Mouse (Mus musculus) right cerebral cortex, postnatal 14 days (tissue): ENCODE measurements around the gene Clasp2.
"Not testable (repeated sequence)": the region's sequence is repeated elsewhere in the genome, so short reads cannot be mapped to it uniquely, and the experiment has no call there.

Experiments used
- DNase-seq: peaks from one replicate; pipeline ENCODE4 v3.0.0; 2022

The Clasp2 gene

DNA sequence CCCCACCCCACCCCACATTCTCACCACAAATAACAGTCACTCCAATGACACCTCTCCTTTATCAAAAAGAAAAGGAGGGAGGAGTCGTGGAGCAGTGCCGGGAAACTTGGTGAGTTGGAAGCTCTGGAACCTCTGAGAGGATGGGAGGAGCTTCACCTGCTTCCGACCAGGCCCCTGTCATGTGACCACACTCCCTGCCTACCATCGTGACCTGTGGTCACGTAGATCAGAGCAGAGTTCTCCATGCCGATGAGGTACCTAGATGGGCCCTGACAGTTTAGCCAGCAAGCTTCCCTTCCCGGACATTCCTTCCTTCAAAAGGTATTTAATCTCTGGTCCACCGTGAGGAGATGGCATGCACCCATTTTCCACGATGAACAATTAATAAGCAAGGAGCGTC is 17.2 kb downstream of the Clasp2 start:
- no peak for DNase-seq

DNA sequence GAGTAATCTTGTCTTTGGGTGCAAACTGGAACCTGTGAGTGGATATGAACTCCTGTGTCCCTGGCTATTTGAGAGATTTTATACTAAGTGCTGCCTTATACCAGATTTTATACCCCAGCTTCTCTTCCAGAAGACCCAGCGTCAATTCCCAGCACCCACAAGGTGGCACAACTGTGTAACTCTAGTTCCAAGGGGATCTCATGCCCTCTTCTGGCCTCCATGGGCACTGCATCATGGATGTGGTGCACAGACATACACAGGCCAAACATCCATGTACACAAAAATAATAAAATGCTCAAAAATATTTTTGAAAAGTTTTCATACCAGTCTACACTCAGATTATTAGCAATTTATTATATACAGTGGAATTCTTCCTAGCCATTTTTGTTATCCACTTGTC is 18.4 kb downstream of the Clasp2 start:
- DNase-seq = no peak

DNA sequence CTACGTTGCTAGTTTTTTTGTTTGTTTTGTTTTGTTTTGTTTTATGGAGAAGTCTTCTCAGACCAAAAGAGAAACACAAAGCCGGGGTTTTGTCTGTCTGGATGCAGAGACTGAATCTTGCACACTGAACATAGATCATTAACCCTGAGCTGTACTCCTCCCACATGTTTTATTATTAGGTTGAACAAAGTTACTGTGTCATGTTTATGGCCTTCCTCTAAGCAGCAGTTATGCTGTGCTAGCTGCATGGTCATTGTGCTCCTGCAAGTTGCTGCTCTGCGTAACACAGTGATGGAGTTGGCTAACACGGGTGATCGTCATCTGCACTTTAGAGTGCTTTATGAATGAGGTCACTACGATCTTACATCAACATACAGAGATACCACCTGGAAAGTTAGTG is 21.1 kb downstream of the Clasp2 start:
- no peak for DNase-seq

- DNase-seq = no peak
Observed at GRCm38 (mm10) chr9:113763123-113763522, 21.9 kb downstream of the Clasp2 start.

GRCm38 (mm10) chr9:113770640-113771039 is 29.4 kb downstream of the Clasp2 start:
- DNase-seq = no peak

- DNase-seq = no peak
Observed at GRCm38 (mm10) chr9:113780863-113781262, 39.6 kb downstream of the Clasp2 start.

- no peak for DNase-seq
Observed at GRCm38 (mm10) chr9:113782362-113783005, 41.2 kb downstream of the Clasp2 start.

DNA sequence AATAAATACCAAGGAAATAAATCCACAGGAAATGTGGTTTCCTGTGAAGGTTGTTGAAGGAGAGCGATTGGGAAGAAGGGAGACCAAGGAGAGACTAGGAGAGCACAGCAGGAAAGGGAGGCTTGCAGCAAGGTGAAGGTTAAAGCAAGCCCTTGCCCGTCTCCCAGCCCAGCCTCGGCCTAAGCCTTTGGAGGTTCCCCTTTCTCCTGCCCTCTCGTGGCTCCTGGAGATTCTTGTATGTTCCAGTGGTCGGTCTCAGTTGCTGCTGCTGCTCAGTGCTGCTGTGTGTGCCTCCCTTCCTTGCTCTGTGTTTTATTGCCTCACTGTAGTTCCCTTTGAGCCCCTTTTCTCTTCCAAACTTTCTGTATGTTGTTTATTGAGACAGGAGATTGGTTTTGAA is 42.4 kb downstream of the Clasp2 start:
- DNase-seq = no peak

DNA sequence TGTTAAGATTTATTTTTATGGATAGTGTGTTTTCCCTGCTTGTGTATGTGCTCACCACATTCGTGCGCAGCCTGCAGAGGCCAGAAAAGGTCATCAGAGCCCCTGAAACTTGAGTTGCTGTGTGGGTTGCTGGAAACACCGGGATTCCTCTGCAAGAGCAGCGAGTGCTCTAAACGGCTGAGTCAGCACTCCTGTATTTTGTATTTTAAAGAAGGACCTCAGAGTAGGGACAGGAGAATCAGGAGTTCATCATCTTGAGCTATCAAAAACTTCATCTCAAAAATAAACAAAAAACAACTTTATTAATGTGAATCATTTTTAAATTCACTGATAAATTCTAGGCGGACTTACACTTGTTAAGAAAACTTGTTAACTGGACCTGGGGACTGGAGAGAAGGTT is 48.0 kb downstream of the Clasp2 start:
- DNase-seq = not testable (repeated sequence)

DNA sequence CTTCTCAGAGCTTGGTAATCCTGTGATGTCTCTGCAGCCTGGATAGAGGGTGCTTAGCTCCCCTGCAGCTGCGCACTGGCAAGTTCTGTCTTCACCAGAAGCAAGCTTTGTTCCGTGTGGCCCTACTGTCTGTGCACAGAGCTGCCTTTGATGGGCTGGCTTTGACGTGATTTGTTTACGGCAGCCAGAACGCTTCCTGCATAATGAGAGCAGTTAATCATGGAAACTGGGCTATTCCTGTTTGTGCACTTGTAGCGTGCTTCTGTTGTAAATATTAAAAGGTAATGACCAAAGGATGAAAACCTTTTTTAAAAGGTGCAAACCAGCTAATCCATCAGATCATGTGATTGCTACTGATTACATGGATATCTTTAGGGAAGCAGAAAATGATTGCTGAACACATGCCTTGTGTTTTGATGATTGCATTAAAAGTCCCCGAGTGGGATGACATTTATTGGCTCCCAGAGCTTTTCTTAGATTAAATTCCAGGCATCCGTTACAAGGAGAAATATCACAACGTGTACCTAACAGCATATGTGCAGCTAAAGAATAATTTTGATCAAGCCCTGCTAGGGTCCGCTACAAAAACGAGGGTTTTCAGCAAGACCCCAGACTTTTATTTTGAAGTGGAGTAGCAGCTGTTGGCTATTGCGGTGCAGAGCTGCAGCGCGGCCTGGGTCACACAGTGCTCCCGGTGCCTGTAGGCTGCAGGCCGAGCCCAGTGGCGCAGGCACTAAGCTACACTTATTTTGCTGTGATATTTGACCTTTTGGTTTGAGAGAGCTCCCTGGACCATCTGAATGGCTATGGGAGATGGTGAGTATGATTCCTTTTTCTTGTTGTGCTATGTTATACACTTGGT is 51.6 kb downstream of the Clasp2 start:
- DNase-seq = peak; percentile 62

- DNase-seq = no peak
Observed at GRCm38 (mm10) chr9:113793513-113793905, 52.2 kb downstream of the Clasp2 start.

DNA sequence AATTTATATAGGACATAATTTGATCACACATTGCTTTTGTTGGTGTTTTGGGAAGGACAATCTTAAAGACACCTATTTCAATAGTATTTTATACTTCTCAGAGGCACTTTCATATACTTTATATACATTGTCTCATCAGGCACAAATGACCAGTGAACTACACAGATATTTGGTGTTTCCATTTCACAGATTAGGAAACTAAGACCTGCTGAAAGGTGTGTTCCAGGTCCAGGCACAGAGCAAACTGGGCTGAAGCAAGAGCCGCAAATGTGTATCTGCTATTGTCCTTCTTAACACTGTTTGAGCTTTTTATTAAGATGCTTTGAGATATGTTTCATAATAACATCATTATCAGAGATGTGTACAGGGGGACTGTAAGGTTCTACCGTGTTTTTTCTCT is 52.7 kb downstream of the Clasp2 start:
- DNase-seq = no peak

- no peak for DNase-seq
Observed at GRCm38 (mm10) chr9:113797206-113797605, 55.9 kb downstream of the Clasp2 start.

GRCm38 (mm10) chr9:113800671-113801070 is 59.4 kb downstream of the Clasp2 start:
- DNase-seq = no peak

GRCm38 (mm10) chr9:113802734-113803133 is 61.5 kb downstream of the Clasp2 start:
- no peak for DNase-seq

DNA sequence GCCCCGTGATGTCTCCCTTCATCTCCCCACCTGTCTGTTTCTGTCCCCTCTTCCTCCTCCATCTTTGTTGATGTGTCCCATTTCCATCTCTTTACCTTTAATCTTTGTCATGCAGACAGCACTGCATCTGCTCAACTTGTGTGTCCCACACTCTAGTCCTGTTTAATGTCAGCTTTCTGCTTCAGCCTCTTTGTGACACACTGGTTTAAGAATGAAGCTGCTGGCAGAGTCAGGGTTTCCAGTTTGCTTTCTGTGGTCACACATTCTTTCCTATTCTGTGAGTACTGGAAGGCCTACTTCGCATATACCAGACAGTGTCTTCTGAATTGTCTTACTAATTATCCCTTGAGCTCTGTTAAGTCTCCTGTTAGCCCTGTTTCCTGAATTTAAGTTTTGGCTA is 62.5 kb downstream of the Clasp2 start:
- DNase-seq = no peak

GRCm38 (mm10) chr9:113805359-113805758 is 64.1 kb downstream of the Clasp2 start:
- no peak for DNase-seq

DNA sequence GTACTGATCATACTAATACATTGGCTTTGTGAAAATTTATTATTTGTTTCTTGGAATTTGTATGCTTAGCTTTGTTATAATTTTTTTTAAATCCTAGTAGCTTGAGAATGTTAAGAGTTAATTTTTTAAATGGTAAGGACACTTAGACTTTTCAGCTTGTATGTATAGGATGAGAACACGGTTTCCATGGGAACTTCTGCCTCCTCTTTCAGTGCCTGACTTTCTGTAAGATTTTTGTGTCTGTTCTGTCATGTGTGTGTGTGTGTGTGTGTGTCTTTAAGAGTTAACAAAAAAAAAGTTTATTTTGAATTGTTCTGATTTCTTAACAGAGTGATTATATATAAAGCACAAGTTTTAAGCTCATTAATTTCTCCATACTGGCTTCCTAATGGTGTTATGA is 70.1 kb downstream of the Clasp2 start:
- DNase-seq = no peak

- DNase-seq = peak; percentile 56
Observed at GRCm38 (mm10) chr9:113811957-113812670, 70.8 kb downstream of the Clasp2 start.

GRCm38 (mm10) chr9:113812671-113813001 is 71.4 kb downstream of the Clasp2 start:
- DNase-seq = no peak

GRCm38 (mm10) chr9:113813086-113813485 is 71.8 kb downstream of the Clasp2 start:
- no peak for DNase-seq

- DNase-seq = no peak
Observed at GRCm38 (mm10) chr9:113815836-113816235, 74.6 kb downstream of the Clasp2 start.

DNA sequence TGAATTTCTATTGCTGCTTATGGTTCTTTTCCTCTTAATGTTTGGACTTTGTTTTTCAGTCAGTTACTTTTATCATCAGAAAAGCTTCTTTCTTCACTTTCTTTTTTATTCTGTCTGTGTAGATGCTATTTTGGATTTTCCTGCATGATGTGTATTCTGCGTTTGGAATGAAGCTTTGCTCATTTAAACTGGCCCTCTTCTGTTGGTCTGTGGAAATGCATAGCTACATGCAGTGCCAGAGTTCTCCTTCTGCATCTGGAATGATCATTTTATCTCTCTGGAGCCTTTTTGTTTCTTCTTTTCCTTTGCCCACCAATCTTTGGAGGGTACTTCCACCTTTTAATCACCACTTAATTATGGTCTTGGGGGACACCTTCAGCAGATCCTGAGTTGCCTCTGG is 80.9 kb downstream of the Clasp2 start:
- no peak for DNase-seq

- no peak for DNase-seq
Observed at GRCm38 (mm10) chr9:113828719-113829118, 87.4 kb downstream of the Clasp2 start.
